ENCODE assay signal across 16 mouse cellular contexts in genomic region chr16:35832926-35833325, GRCm38 (mm10).
"Had no signal": no experiment of that assay in that cellular context is flagged by ENCODE, and none has a peak within 500 bp of the region (broad histone marks: within the 10 kb centered on the region; RNA-seq: fewer than 3 reads in every experiment).

No protein-coding gene starts in this region.

- DNase-seq: cerebellum, postnatal 25 days; cerebellum, postnatal 36 days; embryo, embryonic 11 days; forebrain, postnatal 0 days; gastrocnemius, adult 2 months; gastrocnemius, postnatal 10 days; gastrocnemius, postnatal 14 days; gastrocnemius, postnatal 25 days; gastrocnemius, postnatal 36 days; heart, adult 11 months; heart, adult 18-20 months; heart, adult 2 months had no signal

- ATAC-seq: forebrain, embryonic 13.5 days; forebrain, embryonic 14.5 days; forebrain, embryonic 15.5 days; forebrain, embryonic 16.5 days; forebrain, postnatal 0 days had no signal
